Mouse (Mus musculus) lung, postnatal 4 days (tissue): Measurements from ENCODE around the gene Syt3.

Experiments used
- DNase-seq, 2 experiments: peaks; one replicate each; pipeline ENCODE4 v3.0.0; 2021

The Syt3 gene

GRCm38 (mm10) chr7:44383980-44384715 lies at the start of gene Syt3:
Syt3 (plus strand) TSS chr7:44384102.
- peak; percentile 63 to 72 for DNase-seq

DNA sequence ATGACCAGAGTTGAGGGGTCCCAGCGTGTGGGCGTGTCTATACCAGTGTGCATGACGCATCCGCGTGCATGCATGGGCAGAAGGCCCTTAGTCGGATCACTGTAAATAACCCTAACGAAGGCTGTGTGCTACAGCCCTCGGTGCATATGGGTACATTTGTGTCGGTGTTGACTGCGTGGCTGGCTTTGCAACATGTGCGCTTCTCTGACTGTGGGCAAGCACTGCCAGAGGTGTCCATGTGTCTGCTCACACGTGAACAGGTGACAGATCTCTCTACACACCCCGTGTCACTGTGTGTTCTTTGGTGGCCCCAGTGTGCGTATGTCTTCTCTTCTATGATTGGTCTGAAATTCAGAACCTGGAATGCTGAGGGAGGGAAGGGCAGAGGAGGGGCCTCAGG lies 49.8 kb upstream of the Syt3 start:
- DNase-seq, result no peak

DNA sequence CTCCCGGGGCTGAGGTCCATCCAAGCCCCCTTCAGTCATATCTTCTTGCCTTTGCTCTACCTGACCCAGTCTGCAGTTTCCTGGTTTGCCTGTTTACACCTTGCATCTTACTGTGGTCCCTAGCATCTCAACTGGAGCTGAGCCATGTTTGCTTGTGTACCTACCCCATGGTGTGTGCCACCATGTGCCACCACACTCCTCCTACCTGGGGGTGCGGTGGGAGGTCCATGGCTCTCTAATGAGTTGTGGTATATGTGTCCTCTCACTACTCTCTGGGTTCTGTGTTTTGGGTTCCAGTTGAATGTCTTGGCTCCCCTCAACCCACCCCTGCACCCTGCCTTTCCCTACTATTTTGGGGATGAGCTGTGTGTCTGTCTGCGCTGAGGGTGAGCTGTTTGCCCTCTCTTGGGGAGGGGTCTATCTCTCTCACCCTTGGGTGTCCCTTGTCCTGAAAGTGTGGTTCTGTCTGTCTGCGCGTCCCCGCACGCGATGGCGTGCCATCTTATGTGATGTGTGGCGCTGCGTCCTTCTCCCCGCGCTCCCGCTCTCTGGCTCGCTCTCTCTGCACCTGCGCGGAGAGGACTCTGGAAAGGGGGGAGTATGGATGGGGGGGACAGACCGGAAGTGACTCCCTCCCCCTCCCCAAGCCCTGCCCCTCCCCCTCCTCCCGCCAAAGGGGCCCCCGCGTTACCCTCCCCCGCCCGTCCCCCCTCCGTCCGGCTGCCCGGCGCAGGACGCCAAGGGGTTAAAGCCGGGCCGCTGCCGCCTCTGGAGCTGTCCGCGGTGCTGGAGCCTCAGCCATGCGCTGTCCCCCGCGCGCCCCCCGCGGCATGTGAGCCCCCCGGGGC lies 48.6 kb upstream of the Syt3 start:
- peak in 1 of 2 experiments; percentile 45 for DNase-seq

DNA sequence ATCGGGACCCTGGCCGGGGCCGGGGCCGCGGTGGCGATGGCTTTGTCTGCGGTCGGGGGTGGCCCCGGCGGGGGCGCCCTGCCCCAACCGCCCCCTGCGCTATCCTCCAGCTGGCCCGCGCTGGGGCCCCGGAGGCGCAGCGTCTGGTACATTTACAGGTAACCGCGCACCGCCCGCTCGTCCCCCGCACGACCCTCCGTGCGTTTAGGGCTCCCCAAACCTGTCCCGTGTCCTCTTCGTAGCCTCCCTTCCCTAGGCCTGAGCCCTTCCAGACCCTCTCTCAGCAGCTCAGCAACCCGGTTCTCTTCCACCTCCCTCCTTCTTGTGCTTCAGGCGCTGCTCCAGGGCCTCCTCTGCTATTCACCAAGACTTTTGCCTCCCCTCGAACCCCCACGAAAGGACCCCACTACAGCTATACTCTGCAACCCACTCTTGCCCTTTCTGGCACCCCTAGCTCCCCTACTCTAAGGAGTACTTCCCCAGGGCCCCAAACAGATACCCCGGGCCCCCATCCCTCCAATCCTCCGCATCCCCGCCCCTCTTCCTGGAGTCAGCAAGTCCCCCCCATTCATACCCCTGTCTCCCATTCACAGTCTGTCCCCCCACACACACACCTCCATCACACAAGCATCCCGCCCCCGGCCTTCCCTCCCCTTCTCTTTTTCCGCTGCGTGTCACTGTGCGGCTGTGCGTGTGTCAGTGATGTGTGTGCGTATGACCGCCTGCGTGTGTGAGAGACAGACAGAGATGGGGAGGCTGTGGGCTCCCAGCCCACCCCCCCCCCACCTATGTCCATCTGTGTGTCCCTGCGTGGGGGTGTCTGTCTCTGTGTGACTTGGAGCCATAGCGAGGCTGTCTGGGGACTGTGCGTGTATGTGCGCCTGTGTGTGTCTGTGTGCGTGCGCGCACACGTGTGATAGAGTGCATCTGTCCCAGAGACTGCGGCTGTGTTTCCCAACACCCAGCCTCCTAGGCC lies 47.6 kb upstream of the Syt3 start:
- DNase-seq, result no peak

- DNase-seq, result no peak
Measured at GRCm38 (mm10) chr7:44337121-44337849, 46.6 kb upstream of the Syt3 start.

DNA sequence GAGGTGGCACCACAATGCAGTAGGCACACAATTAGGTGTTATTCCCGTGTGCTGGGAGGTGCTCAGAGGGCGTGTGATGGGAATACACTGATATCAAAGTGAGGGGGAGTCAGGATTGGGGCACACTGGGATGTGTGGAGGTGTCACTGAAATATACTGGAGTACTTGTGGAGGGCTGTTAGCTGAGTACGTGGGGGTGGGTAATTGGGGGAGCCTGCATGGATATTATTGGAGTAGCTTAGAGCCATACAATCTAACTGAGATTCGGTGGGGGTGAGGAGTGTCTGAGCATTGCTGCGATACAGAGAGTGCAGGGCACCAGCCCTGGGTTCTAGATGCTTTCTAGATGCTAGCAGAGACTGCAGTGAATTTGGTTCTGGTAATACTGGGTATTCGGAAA lies 43.7 kb upstream of the Syt3 start:
- no peak for DNase-seq

- no peak for DNase-seq
Measured at GRCm38 (mm10) chr7:44341119-44341518, 42.8 kb upstream of the Syt3 start.

DNA sequence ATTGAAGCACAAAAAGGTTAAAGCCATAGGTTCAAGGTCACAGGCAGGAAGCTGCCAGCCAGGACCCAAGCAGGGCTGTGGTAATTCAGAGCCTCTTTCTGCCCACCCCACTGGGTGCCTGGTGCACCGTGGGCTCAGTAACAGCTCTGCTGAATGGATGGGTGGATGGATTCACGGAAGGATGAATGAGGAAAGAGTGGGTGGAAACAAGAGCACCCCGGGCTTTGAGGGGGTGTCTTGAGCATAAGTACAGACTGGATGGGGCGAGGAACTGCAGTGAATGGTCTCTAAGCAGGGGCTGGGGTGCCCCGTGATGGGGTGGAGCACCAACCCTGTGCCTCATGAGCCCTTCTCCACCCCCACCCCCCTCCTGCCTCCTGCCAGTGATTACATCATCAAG lies 42.2 kb upstream of the Syt3 start:
- no peak for DNase-seq

- peak; percentile 23 to 52 for DNase-seq
Measured at GRCm38 (mm10) chr7:44343459-44344015, 40.4 kb upstream of the Syt3 start.

- peak in 1 of 2 experiments; percentile 7 for DNase-seq
Measured at GRCm38 (mm10) chr7:44344622-44345021, 39.3 kb upstream of the Syt3 start.

DNA sequence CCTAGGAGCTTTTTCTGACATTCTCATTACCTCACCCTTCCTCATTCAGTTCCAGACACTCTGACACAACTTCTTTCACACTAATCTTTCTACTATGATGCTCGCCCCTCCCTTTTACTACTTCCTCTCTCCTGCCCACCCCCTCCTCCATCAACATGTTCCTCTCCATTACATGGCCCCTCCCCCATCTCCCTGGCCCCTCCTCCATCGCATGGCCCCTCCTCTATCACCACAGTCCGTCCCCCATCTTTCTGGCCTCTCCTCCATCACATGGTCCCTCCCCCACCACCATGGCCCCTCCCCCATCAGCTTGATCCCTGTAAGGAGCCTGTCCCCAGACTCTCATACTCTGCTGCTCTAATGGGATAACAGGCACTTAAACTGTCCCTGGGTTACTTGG lies 34.9 kb upstream of the Syt3 start:
- peak in 1 of 2 experiments; percentile 10 for DNase-seq

DNA sequence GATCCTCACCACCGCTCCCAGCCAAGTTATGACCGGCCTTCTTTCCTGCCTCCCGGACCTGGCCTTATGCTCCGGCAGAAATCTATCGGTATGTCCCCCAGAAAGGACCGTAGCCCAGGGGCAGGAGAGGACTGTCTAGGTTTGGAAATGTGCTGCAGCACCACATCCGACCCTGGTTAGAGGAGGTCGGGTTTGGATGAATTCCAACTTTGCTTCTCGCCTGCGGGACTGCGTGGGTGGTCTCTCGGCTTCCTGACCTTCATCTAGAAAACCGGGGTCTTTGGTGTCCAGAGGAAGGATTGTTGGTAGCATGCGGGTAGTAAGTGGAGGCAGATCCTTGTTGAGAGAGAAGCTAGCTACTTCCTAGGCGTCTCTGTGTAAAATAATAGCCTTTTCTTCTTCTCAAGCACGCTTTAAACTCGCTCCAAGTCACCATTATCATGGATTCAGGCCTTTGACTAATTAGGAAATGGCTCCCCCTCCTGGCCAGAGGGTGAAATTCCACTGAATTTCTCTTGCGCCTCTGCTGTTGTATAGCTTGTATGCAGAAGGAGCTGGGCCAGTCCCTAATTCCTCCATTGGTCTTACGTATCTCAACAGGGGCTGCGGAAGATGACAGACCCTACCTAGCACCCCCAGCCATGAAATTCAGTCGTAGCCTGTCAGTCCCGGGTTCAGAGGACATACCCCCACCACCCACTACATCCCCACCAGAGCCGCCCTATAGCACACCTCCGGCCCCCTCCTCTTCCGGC lies 32.8 kb upstream of the Syt3 start:
- peak; percentile 59 to 84 for DNase-seq

- DNase-seq, result no peak
Measured at GRCm38 (mm10) chr7:44351881-44352749, 31.8 kb upstream of the Syt3 start.

DNA sequence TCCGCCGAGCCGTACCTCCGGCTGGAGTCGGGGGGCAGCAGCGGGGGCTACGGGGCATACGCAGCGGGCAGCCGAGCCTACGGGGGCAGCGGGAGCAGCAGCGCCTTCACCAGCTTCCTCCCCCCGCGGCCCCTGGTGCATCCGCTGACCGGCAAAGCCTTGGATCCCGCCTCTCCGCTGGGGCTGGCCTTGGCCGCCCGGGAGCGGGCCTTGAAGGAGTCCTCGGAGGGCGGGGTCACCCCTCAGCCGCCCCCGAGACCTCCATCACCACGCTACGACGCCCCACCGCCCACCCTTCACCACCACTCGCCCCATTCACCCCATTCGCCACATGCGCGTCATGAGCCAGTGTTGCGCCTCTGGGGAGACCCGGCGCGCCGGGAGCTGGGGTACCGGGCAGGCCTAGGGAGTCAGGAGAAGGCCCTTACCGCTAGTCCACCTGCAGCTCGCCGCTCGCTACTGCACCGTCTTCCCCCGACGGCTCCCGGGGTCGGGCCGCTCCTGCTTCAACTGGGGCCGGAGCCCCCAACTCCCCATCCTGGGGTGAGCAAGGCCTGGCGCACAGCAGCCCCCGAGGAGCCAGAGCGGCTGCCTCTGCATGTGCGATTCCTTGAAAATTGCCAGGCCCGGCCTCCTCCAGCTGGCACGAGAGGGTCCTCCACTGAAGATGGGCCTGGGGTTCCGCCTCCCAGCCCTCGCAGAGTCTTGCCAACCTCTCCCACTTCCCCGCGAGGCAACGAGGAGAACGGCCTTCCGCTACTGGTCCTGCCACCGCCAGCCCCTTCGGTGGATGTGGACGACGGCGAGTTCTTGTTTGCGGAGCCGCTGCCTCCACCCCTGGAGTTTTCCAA lies 30.9 kb upstream of the Syt3 start:
- DNase-seq, result no peak

GRCm38 (mm10) chr7:44353601-44354340 lies 30.1 kb upstream of the Syt3 start:
- peak in 1 of 2 experiments; percentile 24 for DNase-seq

- no peak for DNase-seq
Measured at GRCm38 (mm10) chr7:44355411-44355810, 28.5 kb upstream of the Syt3 start.

DNA sequence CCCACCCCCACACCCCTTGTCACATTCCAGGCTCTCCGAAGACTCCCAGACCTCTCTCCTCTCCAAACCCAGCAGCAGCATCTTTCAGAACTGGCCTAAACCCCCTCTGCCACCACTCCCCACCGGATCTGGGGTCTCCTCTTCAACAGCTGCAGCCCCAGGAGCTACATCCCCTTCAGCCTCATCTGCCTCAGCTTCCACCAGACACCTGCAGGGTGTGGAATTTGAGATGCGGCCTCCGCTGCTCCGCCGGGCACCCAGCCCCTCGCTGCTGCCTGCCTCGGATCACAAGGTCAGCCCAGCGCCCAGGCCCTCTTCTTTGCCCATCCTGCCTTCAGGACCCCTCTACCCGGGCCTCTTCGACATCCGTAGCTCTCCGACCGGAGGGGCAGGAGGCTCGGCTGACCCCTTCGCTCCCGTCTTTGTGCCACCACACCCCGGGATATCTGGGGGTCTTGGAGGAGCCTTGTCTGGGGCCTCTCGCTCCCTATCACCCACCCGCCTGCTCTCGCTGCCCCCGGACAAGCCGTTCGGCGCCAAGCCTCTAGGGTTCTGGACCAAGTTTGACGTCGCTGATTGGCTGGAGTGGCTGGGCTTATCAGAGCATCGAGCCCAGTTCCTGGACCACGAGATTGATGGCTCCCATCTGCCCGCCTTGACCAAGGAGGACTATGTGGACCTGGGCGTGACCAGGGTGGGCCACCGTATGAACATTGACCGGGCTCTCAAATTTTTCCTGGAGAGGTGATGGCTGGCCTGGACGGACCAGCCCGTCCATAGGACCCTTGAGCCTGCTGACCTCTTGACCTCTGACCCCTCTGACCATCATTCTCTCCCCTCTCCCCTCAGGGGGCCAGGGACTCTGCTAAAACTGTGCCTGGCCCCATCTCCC lies 27.1 kb upstream of the Syt3 start:
- DNase-seq, result peak in 1 of 2 experiments; percentile 10
